Mouse (Mus musculus) spleen, adult 18-20 months (tissue): ENCODE data around the gene Srrm3.

Source experiments
- DNase-seq, 2 experiments: peaks; one replicate each; pipeline ENCODE4 v3.0.0; 2022; ENCODE audit warnings: mixed read lengths in 2 of 2

The Srrm3 gene

DNA sequence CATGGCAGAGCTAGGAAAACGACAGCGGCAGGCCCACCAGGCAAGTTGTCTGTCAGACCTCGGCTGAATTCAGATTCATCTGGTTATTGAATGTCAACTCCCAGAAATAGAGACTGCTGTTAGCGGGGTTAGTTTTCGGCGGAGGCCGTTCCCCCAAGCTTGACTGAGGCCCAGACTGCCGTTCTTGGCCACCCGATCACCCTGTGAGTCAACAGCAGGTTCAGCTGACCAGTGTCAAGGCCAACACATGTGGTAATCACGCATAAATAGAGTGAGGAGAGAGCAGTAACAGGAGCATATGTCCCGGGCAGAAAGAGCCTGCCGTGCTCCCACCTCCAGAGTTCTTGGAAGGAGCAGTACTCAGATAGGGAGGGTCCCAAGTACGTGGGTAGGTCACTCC is 100.6 kb downstream of the Srrm3 start:
- DNase-seq = no peak

DNA sequence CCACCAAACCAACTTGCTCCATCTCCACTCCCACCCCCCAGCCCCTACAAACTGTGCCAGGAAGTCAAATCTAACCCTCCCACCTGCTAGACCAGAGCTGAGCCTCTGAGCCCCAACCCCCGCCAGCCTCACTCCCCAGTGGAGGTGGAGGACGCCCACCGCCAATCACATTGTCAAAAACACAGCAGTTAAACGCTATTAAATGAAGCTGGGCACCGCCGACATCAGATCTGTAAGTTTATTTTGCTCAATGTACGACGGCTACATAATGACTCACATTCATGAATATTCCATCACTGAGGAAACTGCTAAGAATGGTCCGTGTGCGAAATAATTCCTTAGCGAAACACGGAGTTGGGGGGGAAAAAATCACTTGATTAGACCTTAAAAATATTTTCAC is 101.5 kb downstream of the Srrm3 start:
- no peak for DNase-seq

GRCm38 (mm10) chr5:135908989-135909388 is 102.3 kb downstream of the Srrm3 start:
- no peak for DNase-seq

GRCm38 (mm10) chr5:135909646-135910045 is 103.0 kb downstream of the Srrm3 start:
- no peak for DNase-seq

GRCm38 (mm10) chr5:135910813-135911212 is 104.1 kb downstream of the Srrm3 start:
- DNase-seq = no peak

DNA sequence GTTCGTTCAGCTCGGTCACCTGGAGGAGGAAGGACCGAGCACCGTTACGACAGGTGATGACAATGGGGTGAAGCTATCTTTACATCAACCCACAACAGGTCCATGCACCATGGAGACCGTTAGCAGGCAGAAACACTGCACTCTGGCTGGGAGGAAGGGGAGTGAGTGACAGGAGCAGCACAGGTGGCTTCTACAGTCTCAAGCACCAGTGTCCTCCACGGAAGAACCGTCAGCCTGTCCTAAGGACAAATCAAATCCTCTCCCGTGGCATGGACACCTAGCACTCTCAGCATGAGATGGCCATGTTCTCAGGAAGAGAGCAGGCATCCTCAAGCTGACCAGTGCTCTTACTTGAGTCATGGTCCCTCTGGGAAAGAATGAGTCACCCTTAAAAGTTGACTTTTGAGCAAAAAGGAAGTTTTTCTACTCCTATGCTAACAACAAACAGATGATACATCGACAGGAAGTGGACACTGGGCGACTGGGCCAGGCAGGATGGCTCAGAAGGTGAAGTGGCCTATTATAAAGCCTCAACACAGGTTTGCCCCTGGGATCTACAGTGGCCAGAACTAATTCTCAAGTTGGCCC is 105.0 kb downstream of the Srrm3 start:
- DNase-seq = no peak

- no peak for DNase-seq
Measured at GRCm38 (mm10) chr5:135913201-135913600, 106.5 kb downstream of the Srrm3 start.

GRCm38 (mm10) chr5:135914156-135914555 is 107.5 kb downstream of the Srrm3 start:
- DNase-seq = no peak

DNA sequence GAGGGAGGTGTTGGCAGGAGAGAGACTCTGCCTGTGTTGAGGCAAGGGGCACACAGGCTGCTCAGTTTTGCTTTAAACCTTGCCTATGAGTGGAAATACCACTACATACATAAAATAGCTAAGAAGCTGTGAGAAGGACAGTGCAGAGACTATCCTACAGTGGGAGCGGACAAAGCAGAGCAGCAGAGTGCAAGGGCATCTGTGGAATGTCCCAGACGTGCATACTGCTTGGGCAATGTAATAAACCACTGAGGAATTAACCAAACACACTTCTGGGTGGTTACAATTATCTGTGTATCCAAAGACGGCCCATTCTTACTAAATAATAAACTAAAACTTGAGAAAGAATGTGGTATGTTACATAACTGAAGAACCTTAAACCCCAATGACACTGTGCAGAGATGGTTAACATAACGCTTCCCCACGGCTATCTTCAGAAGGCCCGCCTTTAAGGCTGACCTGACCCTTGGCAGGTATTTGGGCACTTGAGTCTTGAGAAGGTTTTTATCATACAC is 109.4 kb downstream of the Srrm3 start:
- DNase-seq = no peak

- DNase-seq = no peak
Measured at GRCm38 (mm10) chr5:135916601-135917000, 109.9 kb downstream of the Srrm3 start.

- no peak for DNase-seq
Measured at GRCm38 (mm10) chr5:135917327-135918058, 110.8 kb downstream of the Srrm3 start.

- no peak for DNase-seq
Measured at GRCm38 (mm10) chr5:135918059-135918437, 111.4 kb downstream of the Srrm3 start.

- no peak for DNase-seq
Measured at GRCm38 (mm10) chr5:135918593-135918992, 111.9 kb downstream of the Srrm3 start.

- no peak for DNase-seq
Measured at GRCm38 (mm10) chr5:135919902-135920301, 113.2 kb downstream of the Srrm3 start.

GRCm38 (mm10) chr5:135923901-135924300 is 117.2 kb downstream of the Srrm3 start:
- no peak for DNase-seq
